Mouse (Mus musculus) mouse trophoblast stem cell (cell line): ENCODE data around the gene Spns2.

Experiments used
- in situ Hi-C, 2 experiments: fragments of 300-500 bp; cut with MseI, MboI; formaldehyde crosslinking; loops; 2 replicates in 1 of 2; 3 replicates in 1 of 2; pipeline ENCODE4 v1.15.1; 2025

The Spns2 gene

GRCm38 (mm10) chr11:72489881-72490301, at the start of gene Spns2:
Spns2 (minus strand) TSS chr11:72489904.
- in situ Hi-C loops, result no loop called here

GRCm38 (mm10) chr11:72538811-72539210, 49.1 kb upstream of the Spns2 start:
- in situ Hi-C loops, result no loop called here

DNA sequence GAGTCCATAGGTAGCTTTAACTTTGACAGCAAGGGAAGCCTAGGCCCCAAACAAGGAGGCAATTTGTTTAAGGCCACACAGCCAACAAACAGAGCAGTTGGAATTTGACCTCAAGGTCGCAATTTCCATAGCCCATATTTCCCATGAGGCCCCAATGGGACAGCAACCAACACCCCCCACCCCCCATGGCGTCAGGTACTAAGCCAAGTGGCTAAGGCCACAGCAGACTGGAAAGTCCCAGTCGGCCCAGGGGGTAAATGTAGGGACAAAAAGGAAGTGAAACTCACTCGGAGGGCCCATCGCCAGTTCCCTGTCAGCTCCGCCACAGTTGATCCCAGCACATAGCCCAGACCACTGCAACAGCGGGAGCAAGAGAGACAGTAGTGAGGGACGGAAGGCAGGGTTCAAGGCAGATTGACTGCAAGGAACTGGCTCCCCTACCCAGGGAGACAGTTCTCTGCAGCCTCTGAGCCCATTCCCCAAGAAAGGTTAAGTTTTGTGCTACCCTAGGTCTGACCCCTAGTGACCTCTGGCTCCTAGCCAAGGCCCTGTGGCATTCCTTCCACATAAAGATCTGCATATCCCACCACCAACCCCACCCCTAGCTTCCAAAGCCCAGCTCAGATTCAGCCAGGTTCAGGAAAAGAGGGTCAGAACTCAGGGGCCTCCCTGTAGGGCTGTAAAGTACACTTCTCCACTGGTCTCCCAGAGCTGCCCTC, 48.5 kb upstream of the Spns2 start:
- in situ Hi-C loops, result no loop called here

GRCm38 (mm10) chr11:72537503-72537902, 47.8 kb upstream of the Spns2 start:
- in situ Hi-C loops, result no loop called here

- in situ Hi-C loops, result no loop called here
Observed at GRCm38 (mm10) chr11:72535519-72535918, 45.8 kb upstream of the Spns2 start.

DNA sequence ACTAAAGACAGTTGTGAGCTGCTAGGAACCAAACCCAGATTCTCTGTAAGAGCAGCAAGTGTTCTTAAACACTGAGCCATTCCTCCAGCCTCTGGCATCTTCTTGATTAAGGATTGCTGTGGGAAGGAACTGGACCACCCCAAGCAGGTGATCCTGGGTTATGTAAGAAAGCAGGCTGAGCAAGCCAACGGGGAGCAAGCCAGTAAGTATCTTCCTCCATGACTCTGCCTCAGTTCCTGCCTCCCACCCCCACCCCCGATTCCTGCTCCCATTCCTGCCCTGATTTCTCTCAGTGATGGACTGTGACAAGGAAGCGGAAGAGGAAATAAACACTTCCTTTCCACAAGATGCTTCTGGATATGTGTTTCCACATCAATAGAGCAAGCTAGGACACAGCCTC, 43.2 kb upstream of the Spns2 start:
- in situ Hi-C loops, result no loop called here

GRCm38 (mm10) chr11:72531632-72532031, 41.9 kb upstream of the Spns2 start:
- in situ Hi-C loops, result no loop called here

DNA sequence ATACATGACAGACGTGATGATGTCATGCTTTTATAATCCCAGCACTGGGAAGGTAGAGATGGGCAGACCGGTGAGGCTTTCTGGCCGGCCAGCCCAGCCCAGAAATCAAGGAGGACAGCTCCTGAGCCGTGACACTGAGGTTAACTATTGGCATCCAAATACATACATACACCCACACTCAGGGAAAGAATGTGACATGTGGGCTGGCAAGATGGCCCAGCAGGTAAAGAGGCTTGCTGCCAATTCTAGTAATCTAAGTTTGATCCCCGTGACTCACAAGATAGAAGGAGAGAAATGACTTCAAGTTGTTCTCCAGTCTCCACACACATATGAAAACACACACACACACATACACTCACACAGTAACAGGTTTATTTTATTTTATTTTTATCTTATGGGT, 41.4 kb upstream of the Spns2 start:
- in situ Hi-C loops, result no loop called here

GRCm38 (mm10) chr11:72526190-72526589, 36.5 kb upstream of the Spns2 start:
- in situ Hi-C loops, result no loop called here

DNA sequence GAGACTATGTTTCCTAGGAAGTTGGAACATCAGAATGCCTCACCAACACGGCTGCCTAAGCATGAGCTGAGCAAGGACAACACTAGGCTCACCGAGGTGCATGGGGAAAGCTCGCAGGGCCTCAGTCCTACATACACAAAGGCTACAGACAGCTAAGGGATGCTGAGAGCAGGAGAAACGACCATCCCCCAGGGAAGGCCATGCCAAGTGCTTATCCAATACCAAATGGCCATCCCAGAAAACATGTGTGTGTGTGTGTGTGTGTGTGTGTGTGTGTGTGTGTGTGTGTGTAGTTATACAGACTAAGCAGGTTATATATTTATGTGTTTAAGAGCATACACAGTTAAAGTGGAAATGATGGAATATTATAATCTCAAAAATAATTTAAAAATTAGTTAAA, 34.0 kb upstream of the Spns2 start:
- in situ Hi-C loops, result no loop called here

- in situ Hi-C loops, result no loop called here
Observed at GRCm38 (mm10) chr11:72522616-72523041, 32.9 kb upstream of the Spns2 start.

DNA sequence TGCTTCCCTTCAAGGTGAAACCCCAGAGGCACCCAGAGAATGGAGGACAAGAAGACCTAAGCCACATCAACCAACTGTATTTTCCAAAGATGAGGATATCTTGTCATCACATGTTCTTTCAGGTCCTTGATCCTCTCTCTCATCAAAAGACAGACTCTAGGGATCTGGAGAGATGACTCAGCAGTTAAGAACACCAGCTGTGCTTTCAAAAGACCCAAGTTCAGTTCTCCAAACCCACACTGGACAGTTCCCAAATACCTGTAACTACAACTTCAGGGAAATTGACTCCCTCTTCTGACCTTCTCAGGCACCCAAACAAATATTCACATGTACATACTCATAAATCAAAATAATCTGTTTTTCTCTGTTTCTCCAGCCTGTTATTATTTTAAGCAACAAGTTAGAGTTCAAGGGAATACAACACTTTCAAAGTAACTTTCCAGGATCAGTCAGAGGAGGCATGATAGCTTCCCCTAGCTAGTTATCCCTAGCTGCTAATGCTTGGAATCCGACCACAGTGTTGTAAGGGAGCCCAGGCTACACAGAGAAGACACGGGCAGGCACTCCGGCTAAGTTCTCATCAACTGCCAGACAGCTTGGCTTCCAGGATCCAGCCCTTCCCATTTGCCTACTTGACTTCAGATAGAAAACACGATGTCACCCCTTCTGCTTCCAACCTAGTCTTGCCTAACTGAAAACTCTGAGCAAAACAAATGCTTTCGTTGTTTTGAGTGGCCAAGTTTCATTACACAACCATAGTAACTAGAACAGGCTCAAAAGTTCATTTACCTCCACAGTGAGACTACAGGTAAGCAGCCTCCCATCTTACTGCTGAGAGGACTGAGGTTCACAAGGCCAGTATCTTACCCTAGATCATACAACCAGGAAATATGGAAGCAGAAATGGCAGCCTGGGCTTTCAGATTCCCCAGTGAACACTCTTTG, 32.2 kb upstream of the Spns2 start:
- in situ Hi-C loops, result no loop called here

GRCm38 (mm10) chr11:72519895-72520294, 30.2 kb upstream of the Spns2 start:
- in situ Hi-C loops, result no loop called here

- in situ Hi-C loops, result no loop called here
Observed at GRCm38 (mm10) chr11:72519189-72519588, 29.5 kb upstream of the Spns2 start.

DNA sequence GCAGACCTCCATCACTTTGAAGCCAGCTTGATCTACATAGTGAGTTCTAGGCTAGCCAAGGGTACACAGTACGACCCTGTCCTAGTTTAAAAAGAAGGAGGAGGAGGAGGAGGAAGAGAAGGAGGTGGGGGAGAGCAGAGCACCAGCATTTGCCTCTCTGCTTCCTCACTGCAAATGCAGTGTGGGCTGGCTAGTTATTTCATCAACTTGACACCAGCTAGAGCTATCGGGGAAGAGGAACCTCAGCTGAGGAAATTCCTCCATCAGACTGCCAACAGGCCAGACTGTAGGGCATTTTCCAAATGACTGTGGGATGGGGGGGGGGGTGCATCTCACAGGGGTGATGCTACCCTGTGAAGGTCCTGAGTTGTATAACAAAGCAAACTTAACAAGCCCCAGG, 28.7 kb upstream of the Spns2 start:
- in situ Hi-C loops, result no loop called here

- in situ Hi-C loops, result no loop called here
Observed at GRCm38 (mm10) chr11:72514967-72515366, 25.3 kb upstream of the Spns2 start.

DNA sequence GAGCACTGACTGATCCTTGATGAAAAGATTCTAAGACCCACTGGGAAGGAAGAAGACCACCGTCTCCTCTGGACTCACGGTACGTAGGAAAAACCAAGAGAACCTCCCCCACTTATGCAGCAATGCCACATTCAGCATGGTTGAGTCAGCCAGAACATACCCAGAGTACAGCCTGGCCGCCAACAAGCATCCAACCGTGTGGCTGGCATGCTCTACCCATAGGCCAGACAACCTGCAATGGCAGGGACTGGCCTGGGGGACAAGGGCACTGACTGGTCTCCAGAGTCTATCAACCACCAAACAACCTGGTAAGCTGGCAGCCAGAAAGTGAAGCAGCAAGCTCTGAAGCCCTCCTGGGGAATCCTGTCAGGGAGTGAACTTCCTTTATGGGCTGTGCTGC, 18.9 kb upstream of the Spns2 start:
- in situ Hi-C loops, result no loop called here

- in situ Hi-C loops, result no loop called here
Observed at GRCm38 (mm10) chr11:72507651-72508050, 17.9 kb upstream of the Spns2 start.

GRCm38 (mm10) chr11:72504016-72504797, 14.5 kb upstream of the Spns2 start:
- in situ Hi-C loops, result no loop called here

- in situ Hi-C loops, result no loop called here
Observed at GRCm38 (mm10) chr11:72503501-72503921, 13.8 kb upstream of the Spns2 start.

DNA sequence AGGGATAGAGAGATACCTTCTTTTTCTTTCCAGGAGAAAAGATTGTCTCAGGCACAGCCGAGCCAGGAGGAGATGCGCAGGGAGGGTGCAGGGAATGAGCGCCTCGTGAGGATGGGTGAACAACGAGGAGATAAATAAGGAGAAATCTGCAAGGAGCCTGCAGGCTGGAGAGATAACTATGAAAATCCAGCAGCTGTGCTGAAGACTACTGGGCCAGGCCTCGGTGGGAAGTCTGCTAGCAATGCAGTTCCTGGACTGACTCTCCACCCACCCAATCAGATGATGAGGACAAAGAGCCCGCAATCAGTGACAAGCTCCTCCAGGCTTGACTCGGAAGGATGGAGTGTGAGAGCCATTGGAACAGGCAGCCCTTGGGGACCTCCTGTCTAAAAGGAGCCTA, 12.5 kb upstream of the Spns2 start:
- in situ Hi-C loops, result no loop called here

DNA sequence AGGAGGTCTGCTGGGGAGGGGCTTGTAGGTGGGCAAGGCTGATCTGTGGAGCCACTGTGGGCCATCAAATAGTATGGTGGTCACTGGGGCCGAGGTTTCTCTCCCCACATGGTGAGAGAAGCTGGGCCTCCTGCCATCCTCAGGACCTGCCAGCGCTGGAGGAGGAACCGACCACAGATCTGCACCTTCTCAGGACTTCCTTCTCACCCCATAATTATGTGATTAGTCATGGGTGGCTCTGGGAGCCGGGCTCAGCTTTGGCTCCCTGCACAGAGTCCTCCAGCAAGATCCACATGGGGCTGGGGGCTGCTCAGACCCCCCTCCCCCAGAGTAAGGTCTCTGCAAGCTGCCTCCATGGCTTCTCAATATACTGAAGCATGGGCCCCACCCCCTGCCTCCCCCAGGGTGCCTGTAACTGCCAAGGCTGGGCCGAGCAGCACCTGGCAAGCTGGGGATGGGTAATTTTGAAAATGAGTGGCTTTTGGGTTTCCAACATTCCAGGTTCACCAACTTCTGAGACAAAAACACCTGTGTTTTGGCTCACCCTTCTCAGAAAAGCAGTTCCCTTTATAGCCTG, 11.8 kb upstream of the Spns2 start:
- in situ Hi-C loops, result no loop called here
